Mouse (Mus musculus) MEL (cell line): Measurements from ENCODE around the gene Gngt2. TPM values are rescaled to one million over a fixed set of nuclear protein-coding genes. Genes with fewer than 3 reads are reported as not detected.

ENCODE experiments used
- DNase-seq: peaks from one replicate; pipeline ENCODE4 v3.0.0; 2011; ENCODE audit warnings: low read depth, low spot score
- H3K27ac ChIP-seq: 2 replicates; pipeline ENCODE4 v1.5.1; 2012; ENCODE audit warnings: low read depth, mild to moderate bottlenecking, control low read depth, low read length, moderate library complexity; ENCODE audit not compliant: control insufficient read depth
- H3K27me3 ChIP-seq, 2 experiments: fragments of 150-350 bp in 1 of 2; sonication (generic) in 1 of 2; 2 replicates each; pipeline ENCODE4 v1.6.1; 2012; ENCODE audit warnings: low read length in 2 of 2, mild to moderate bottlenecking in 2 of 2, improper control_type of control experiment in 1 of 2, moderate library complexity in 1 of 2; ENCODE audit not compliant: insufficient read depth in 2 of 2, control insufficient read depth in 1 of 2
- H3K36me3 ChIP-seq, 2 experiments: 2 replicates each; pipeline ENCODE4 v1.6.1; 2012 to 2014; ENCODE audit warnings: low read length in 2 of 2, improper control_type of control experiment in 1 of 2, inconsistent platforms in 1 of 2, mild to moderate bottlenecking in 1 of 2; ENCODE audit not compliant: insufficient read depth in 2 of 2, control insufficient read depth in 1 of 2
- H3K4me1 ChIP-seq, 2 experiments: fragments of 150-350 bp in 1 of 2; sonication (generic) in 1 of 2; 2 replicates each; pipeline ENCODE4 v1.6.1; 2012; ENCODE audit warnings: low read length in 2 of 2, improper control_type of control experiment in 1 of 2, mild to moderate bottlenecking in 1 of 2; ENCODE audit not compliant: insufficient read depth in 2 of 2, control insufficient read depth in 1 of 2
- H3K4me3 ChIP-seq, 2 experiments: fragments of 150-350 bp in 1 of 2; sonication (generic) in 1 of 2; 2 replicates each; pipeline ENCODE4 v1.5.1; 2012; ENCODE audit warnings: low read depth in 2 of 2, low read length in 2 of 2, mild to moderate bottlenecking in 2 of 2, moderate library complexity in 2 of 2, control low read depth in 1 of 2, improper control_type of control experiment in 1 of 2; ENCODE audit not compliant: control insufficient read depth in 1 of 2, insufficient read depth in 1 of 2
- H3K79me2 ChIP-seq: 2 replicates; pipeline ENCODE4 v1.6.1; 2012; ENCODE audit warnings: mild to moderate bottlenecking, low read length, moderate library complexity; ENCODE audit not compliant: control insufficient read depth, poor library complexity, insufficient read depth
- H3K9ac ChIP-seq: 2 replicates; pipeline ENCODE4 v1.6.1; 2012; ENCODE audit warnings: low read depth, mild to moderate bottlenecking, control low read depth, low read length, moderate library complexity; ENCODE audit not compliant: control insufficient read depth, poor library complexity, severe bottlenecking
- H3K9me3 ChIP-seq: fragments of 150-350 bp; sonication (generic); replicated peaks from 2 replicates; pipeline ENCODE4 v1.6.1; 2012; ENCODE audit warnings: mild to moderate bottlenecking, low read length, improper control_type of control experiment, moderate library complexity; ENCODE audit not compliant: insufficient read depth
- CHD2 ChIP-seq: IDR thresholded peaks from 2 replicates; pipeline ENCODE4 v1.6.1; 2011; ENCODE audit warnings: low read length, improper control_type of control experiment
- CTCF ChIP-seq, 3 experiments: IDR thresholded peaks in 2 of 3; conservative IDR thresholded peaks in 1 of 3; 2 replicates each; pipeline ENCODE4 v1.5.1; 2011 to 2012; ENCODE audit warnings: low read length in 3 of 3, low read depth in 2 of 3, mild to moderate bottlenecking in 2 of 3, improper control_type of control experiment in 1 of 3, inconsistent platforms in 1 of 3, mixed read lengths in 1 of 3, moderate library complexity in 1 of 3; ENCODE audit not compliant: control insufficient read depth in 1 of 3, insufficient read depth in 1 of 3, poor library complexity in 1 of 3, severe bottlenecking in 1 of 3
- ELF1 ChIP-seq: IDR thresholded peaks from 2 replicates; pipeline ENCODE4 v1.6.1; 2014; ENCODE audit warnings: low read depth, mild to moderate bottlenecking, inconsistent platforms, low read length, improper control_type of control experiment, moderate library complexity
- EP300 ChIP-seq, 2 experiments: IDR thresholded peaks; 2 replicates each; pipeline ENCODE4 v1.6.1; 2011; ENCODE audit warnings: improper control_type of control experiment in 2 of 2, low read length in 2 of 2, low read depth in 1 of 2, mild to moderate bottlenecking in 1 of 2
- ETS1 ChIP-seq: IDR thresholded peaks from 2 replicates; pipeline ENCODE4 v1.6.1; 2012; ENCODE audit warnings: low read depth, mild to moderate bottlenecking, inconsistent platforms, low read length, improper control_type of control experiment, moderate library complexity
- GABPA ChIP-seq: IDR thresholded peaks from 2 replicates; pipeline ENCODE4 v1.6.1; 2012; ENCODE audit warnings: low read depth, mild to moderate bottlenecking, inconsistent platforms, low read length, improper control_type of control experiment, moderate library complexity
- GATA1 ChIP-seq: IDR thresholded peaks from 2 replicates; pipeline ENCODE4 v1.6.1; 2011; ENCODE audit warnings: low read depth, low read length, improper control_type of control experiment
- HCFC1 ChIP-seq: IDR thresholded peaks from 2 replicates; pipeline ENCODE4 v1.6.1; 2012; ENCODE audit warnings: low read depth, mild to moderate bottlenecking, inconsistent platforms, low read length, improper control_type of control experiment, moderate library complexity
- MAFK ChIP-seq: IDR thresholded peaks from 2 replicates; pipeline ENCODE4 v1.6.1; 2011; ENCODE audit warnings: low read depth, mild to moderate bottlenecking, low read length, improper control_type of control experiment, borderline replicate concordance
- MAX ChIP-seq: IDR thresholded peaks from 2 replicates; pipeline ENCODE4 v1.6.1; 2011; ENCODE audit warnings: low read length, improper control_type of control experiment
- MYC ChIP-seq: IDR thresholded peaks from 2 replicates; pipeline ENCODE4 v1.6.1; 2011; ENCODE audit warnings: low read depth, mild to moderate bottlenecking, low read length, improper control_type of control experiment, moderate library complexity
- POLR2A ChIP-seq, 2 experiments: IDR thresholded peaks; 2 replicates each; pipeline ENCODE4 v1.6.1; 2011 to 2012; ENCODE audit warnings: low read length in 2 of 2, mild to moderate bottlenecking in 2 of 2, control low read depth in 1 of 2, improper control_type of control experiment in 1 of 2, low read depth in 1 of 2, moderate library complexity in 1 of 2; ENCODE audit not compliant: control insufficient read depth in 1 of 2, insufficient read depth in 1 of 2, poor library complexity in 1 of 2
- POLR2AphosphoS2 ChIP-seq: IDR thresholded peaks from 2 replicates; pipeline ENCODE4 v1.6.1; 2011; ENCODE audit warnings: low read length, improper control_type of control experiment
- RAD21 ChIP-seq: IDR thresholded peaks from 2 replicates; pipeline ENCODE4 v1.6.1; 2011; ENCODE audit warnings: mild to moderate bottlenecking, low read depth, low read length, improper control_type of control experiment
- RCOR1 ChIP-seq: IDR thresholded peaks from 2 replicates; pipeline ENCODE4 v1.6.1; 2012; ENCODE audit warnings: low read depth, mild to moderate bottlenecking, inconsistent platforms, low read length, improper control_type of control experiment
- TAL1 ChIP-seq: IDR thresholded peaks from 2 replicates; pipeline ENCODE4 v1.6.1; 2012; ENCODE audit warnings: mild to moderate bottlenecking, inconsistent platforms, low read length, moderate library complexity, mixed read lengths
- TBP ChIP-seq: IDR thresholded peaks from 2 replicates; pipeline ENCODE4 v1.8.0; 2011; ENCODE audit warnings: low read depth, low read length, improper control_type of control experiment
- TCF12 ChIP-seq: IDR thresholded peaks from 2 replicates; pipeline ENCODE4 v1.6.1; 2014; ENCODE audit warnings: low read depth, mild to moderate bottlenecking, inconsistent platforms, low read length, improper control_type of control experiment, moderate library complexity
- ZKSCAN1 ChIP-seq: IDR thresholded peaks from 2 replicates; pipeline ENCODE4 v1.6.1; 2012; ENCODE audit warnings: low read depth, mild to moderate bottlenecking, inconsistent platforms, low read length, improper control_type of control experiment, moderate library complexity
- ZMIZ1 ChIP-seq: IDR thresholded peaks from 2 replicates; pipeline ENCODE4 v1.6.1; 2012; ENCODE audit warnings: low read depth, mild to moderate bottlenecking, inconsistent platforms, low read length, improper control_type of control experiment, moderate library complexity
- ZNF384 ChIP-seq: IDR thresholded peaks from 2 replicates; pipeline ENCODE4 v1.6.1; 2012; ENCODE audit warnings: low read depth, mild to moderate bottlenecking, inconsistent platforms, low read length, improper control_type of control experiment
- polyA plus RNA-seq, 2 experiments: library from polyadenylated mRNA; stranded (reverse) in 1 of 2; unstranded in 1 of 2; fragments of >175 nt in 1 of 2; fragments of >200 nt in 1 of 2; gene quantifications; 2 replicates each; pipeline versions ENCODE4 v1.2.1 to v1.2.4; 2012; ENCODE audit warnings: low replicate concordance in 2 of 2, low read depth in 1 of 2; ENCODE audit not compliant: insufficient read length in 2 of 2, insufficient read depth in 1 of 2, missing spikeins in 1 of 2
- total RNA-seq: library from RNA; depleted of rRNA; stranded (reverse); fragments of 300-350 nt; gene quantifications from 2 replicates; pipeline ENCODE4 v1.2.3, GENCODE M21; 2012

Gngt2 gene
- total and polyA plus RNA-seq, 3 experiments: 23.5 to 25.9 TPM; not detected in 1

DNA sequence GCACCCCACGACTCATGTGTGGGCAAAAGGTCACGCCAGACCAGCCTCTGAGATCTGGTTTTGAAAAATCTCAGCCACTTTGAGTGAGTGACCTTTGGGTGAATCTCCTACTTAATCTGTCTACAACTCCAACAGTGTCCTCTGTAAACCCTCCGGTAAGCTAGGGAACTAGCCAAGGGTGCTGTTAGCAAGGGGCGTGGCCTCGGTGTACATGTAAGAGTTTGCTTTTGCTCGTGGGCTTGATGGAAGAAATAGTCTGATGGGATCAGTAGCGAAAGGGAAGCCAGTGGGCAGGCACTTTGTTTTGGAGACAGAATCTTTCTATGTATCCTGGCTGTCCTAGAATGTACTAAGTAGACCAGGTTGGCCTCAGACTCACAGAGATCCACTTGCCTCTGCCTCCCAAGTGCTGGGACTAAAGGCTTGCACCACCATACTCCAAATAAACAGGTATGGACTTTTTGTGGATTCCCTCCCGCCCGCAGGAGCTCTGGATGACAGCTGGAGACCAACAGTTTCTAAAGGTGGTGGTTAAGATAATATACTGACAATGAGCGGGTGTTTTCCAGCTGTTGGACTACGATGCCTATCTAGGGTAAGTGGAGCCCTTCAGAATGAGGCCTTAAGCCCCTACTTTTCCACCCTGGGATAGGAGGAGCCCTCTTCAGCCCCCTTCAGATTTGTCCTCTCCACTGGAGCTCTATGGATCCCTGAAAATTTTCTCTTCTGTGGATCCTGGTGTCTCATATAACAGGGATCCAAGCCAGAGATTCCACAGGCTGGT lies 8.6 kb upstream of the Gngt2 start:
- H3K27me3 ChIP-seq: no peaks in the 10 kb centered on the region
- peak; percentile 60 for DNase-seq

DNA sequence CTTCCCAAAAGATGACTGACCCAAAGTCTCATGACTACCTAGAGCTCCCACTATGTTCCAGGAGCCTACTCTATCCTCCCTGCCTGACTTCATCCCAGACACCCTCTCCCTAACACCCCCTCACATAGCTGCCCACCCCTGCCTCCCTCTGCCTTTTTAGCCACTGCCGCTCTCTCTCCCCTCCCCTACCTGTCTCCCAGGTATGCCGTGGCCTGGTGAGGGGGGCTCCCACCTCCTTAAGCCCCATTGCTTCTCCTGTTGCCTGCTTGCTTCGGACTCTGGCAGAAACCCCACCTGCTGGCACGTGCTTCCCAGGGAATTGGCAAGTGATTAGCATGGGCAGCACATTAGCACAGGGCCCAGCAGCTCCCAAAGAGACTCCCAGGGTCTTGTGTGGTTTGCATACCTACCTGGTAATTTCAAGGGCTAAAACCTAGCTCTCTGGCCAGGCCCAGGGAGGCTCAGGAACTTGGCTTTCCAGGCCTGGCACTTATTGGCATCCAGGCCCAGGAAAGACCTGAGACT lies 7.4 kb upstream of the Gngt2 start:
- Histone ChIP-seq H3K4me1 (peaks cover 31 to 57% of the 10 kb centered on the region in 2 experiments), H3K9me3 (no peaks in the 10 kb centered on the region), H3K79me2 (peaks cover 2% of the 10 kb centered on the region; the same call in 1 of the 2 replicates), H3K27me3 (no peaks in the 10 kb centered on the region), H3K4me3 (no peak overlapping the region), H3K36me3 (peaks cover 0 to 33% of the 10 kb centered on the region in 2 experiments; a peak in 2 of 4 replicates), H3K27ac (no peak overlapping the region), H3K9ac (no peak overlapping the region)
- TF ChIP-seq POLR2AphosphoS2 (no peak), RAD21 (no peak), POLR2A (IDR thresholded peaks at IDR 0.05; ENCODE audit: control insufficient read depth in 1 of 2, insufficient read depth in 1 of 2, low read depth in 1 of 2, low read length in 2 of 2, poor library complexity in 1 of 2) (no peak), TCF12 (no peak), ZMIZ1 (no peak), EP300 (IDR thresholded peaks at IDR 0.05; ENCODE audit: low read depth in 1 of 2, low read length in 2 of 2) (no peak), TBP (no peak), ELF1 (no peak), HCFC1 (no peak), GABPA (no peak), CHD2 (no peak), ZNF384 (no peak), MYC (no peak), ZKSCAN1 (no peak), MAFK (no peak), CTCF (IDR thresholded peaks at IDR 0.05 in 2 of 3, conservative IDR thresholded peaks at IDR 0.05 in 1 of 3; ENCODE audit: control insufficient read depth in 1 of 3, insufficient read depth in 1 of 3, low read depth in 2 of 3, low read length in 3 of 3, poor library complexity in 1 of 3, severe bottlenecking in 1 of 3) (no peak), RCOR1 (no peak)
- DNase-seq: no peak

More for the DNA sequence above, 8.6 kb upstream of the Gngt2 start:
- H3K79me2 ChIP-seq: peaks cover 5% of the 10 kb centered on the region; the same call in 1 of the 2 replicates
- peaks cover 29 to 51% of the 10 kb centered on the region in 2 experiments for H3K4me1 ChIP-seq
- 0 out of 2 replicates have a peak overlapping the region, but pooled peaks have one; percentile 4 for H3K9ac ChIP-seq
- H3K27ac ChIP-seq: peak overlapping the region; percentile 7; the same call in 1 of the 2 replicates
- no peaks in the 10 kb centered on the region for H3K9me3 ChIP-seq
- H3K4me3 ChIP-seq: no peak overlapping the region
- peaks cover 0 to 34% of the 10 kb centered on the region in 2 experiments; a peak in 2 of 4 replicates for H3K36me3 ChIP-seq
- TF ChIP-seq EP300 (IDR thresholded peaks at IDR 0.05; ENCODE audit: low read depth in 1 of 2, low read length in 2 of 2) (peak in 1 of 2 experiments; percentile 80), GATA1 (peak; percentile 12; the same call in 1 of the 2 replicates), TCF12 (peak; percentile 54; the same call in 1 of the 2 replicates), ETS1 (peak; percentile 38; the same call in 1 of the 2 replicates), CHD2 (no peak), MAX (no peak), ZKSCAN1 (no peak), TAL1 (0 out of 2 replicates have a peak, but pooled peaks have one; percentile 11)
